Mouse (Mus musculus) liver, adult 2 months (tissue): ENCODE results near the gene 2310034G01Rik. TPM values are rescaled to one million over a fixed set of nuclear protein-coding genes. Genes with fewer than 3 reads are reported as not detected.

ENCODE experiments used
- DNase-seq: peaks from one replicate; pipeline ENCODE4 v3.0.0-alpha.2; 2011; ENCODE audit warnings: low read depth, low spot score; ENCODE audit errors: extremely low read depth
- H3K27ac ChIP-seq: fragments of 200-500 bp; replicated peaks from 2 replicates; pipeline ENCODE4 v1.5.1; 2012; ENCODE audit warnings: low read depth, mild to moderate bottlenecking, control low read depth, inconsistent platforms, low read length; ENCODE audit not compliant: insufficient read depth
- H3K27me3 ChIP-seq: fragments of 200-500 bp; 2 replicates; pipeline ENCODE4 v1.6.1; 2012; ENCODE audit warnings: mild to moderate bottlenecking, moderate library complexity, low read length, inconsistent platforms; ENCODE audit not compliant: control insufficient read depth, insufficient read depth
- H3K36me3 ChIP-seq: fragments of 200-500 bp; 2 replicates; pipeline ENCODE4 v1.6.1; 2012; ENCODE audit warnings: low read length, inconsistent platforms; ENCODE audit not compliant: control insufficient read depth, insufficient read depth
- H3K4me1 ChIP-seq: fragments of 200-500 bp; 2 replicates; pipeline ENCODE4 v1.6.1; 2011; ENCODE audit warnings: low read length; ENCODE audit not compliant: control insufficient read depth, insufficient read depth
- H3K4me3 ChIP-seq: fragments of 200-500 bp; 2 replicates; pipeline ENCODE4 v1.5.1; 2011; ENCODE audit warnings: low read depth, mild to moderate bottlenecking, control low read depth, low read length, moderate library complexity; ENCODE audit not compliant: insufficient read depth
- H3K79me2 ChIP-seq: fragments of 200-500 bp; 2 replicates; pipeline ENCODE4 v1.6.1; 2012; ENCODE audit warnings: inconsistent platforms, mild to moderate bottlenecking, low read length, moderate library complexity; ENCODE audit not compliant: control insufficient read depth, insufficient read depth
- H3K9ac ChIP-seq: fragments of 200-500 bp; 2 replicates; pipeline ENCODE4 v1.6.1; 2012; ENCODE audit warnings: low read depth, mild to moderate bottlenecking, control low read depth, inconsistent platforms, low read length
- CTCF ChIP-seq: fragments of 200-500 bp; IDR thresholded peaks from 2 replicates; pipeline ENCODE4 v1.5.1; 2011; ENCODE audit warnings: low read depth, low read length, control low read depth
- POLR2A ChIP-seq: fragments of 200-500 bp; IDR thresholded peaks from 2 replicates; pipeline ENCODE4 v1.6.1; 2011; ENCODE audit warnings: low read length, control low read depth; ENCODE audit not compliant: insufficient read depth; ENCODE audit errors: extremely low read depth
- WGBS: fragments of 180-500 bp; shearing (Covaris S2); methylation state at CpG from one replicate; pipeline ENCODE4 v1.1.7; 2018; 5-methylcytosine and 5-hydroxymethylcytosine counted together
- polyA plus RNA-seq: library from polyadenylated mRNA; depleted of rRNA; stranded (reverse); fragments of >200 nt; gene quantifications from 2 replicates; pipeline ENCODE4 v1.2.3, GENCODE M21; 2012
- total RNA-seq: library from RNA; depleted of rRNA; stranded (reverse); fragments of >200 nt; gene quantifications from 2 replicates; pipeline ENCODE4 v1.2.3, GENCODE M21; 2014

The 2310034G01Rik gene
- total and polyA plus RNA-seq, 2 experiments = 0.09 to 0.10 TPM

DNA sequence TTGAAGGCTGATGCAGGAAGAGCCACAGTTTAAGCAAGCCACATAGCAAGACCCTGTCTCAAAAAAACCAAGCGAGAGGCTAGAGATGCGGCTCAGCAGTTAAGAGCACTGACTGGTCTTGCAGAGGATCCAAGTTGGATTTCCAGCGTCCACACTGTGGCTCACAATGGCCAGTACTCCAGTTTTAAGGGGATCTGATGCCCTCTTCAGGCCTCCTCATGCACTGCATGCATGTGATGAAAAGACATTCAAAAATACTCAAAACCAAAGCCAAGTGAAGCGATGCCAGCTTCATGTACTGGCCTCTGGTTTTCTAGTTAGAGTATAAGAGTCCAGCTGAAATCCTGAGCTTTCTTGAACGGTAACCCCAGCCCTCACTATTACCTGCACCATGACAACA, 39.8 kb upstream of the 2310034G01Rik start:
- Histone ChIP-seq H3K36me3 (peaks cover 12% of the 10 kb centered on the region), H3K27me3 (no peaks in the 10 kb centered on the region), H3K9ac (no peak overlapping the region), H3K27ac (no peak overlapping the region), H3K4me1 (peaks cover 5% of the 10 kb centered on the region), H3K79me2 (peaks cover 28% of the 10 kb centered on the region), H3K4me3 (no peak overlapping the region)
- peak; percentile 42 for DNase-seq
- TF ChIP-seq CTCF (0 out of 2 replicates have a peak, but pooled peaks have one; percentile 32), POLR2A (no peak)
- 83% methylated on average over 5 of the region's 5 CpGs for WGBS

DNA sequence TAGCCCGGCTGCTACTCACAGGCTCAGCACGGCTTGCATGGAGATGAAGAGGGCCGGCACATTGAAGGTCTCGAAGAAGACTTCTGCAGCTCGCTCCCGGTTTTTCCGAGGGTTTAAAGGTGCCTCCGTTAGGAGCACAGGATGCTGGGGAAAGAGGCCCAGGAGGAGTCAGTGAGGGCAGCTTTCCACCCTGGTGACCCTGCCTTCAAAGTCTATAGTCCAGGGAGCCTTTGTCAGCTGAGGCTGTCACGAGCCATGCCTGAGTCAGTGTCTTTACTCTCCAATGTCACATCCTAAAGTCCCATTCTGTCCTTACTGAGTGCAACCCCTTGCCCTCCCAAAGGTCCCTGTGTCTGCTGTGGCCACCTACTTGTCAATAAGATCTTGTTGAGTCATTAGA, 32.2 kb upstream of the 2310034G01Rik start:
- Histone ChIP-seq H3K4me3 (no peak overlapping the region), H3K4me1 (no peaks in the 10 kb centered on the region), H3K79me2 (no peaks in the 10 kb centered on the region), H3K9ac (no peak overlapping the region), H3K36me3 (peaks cover 58% of the 10 kb centered on the region), H3K27ac (no peak overlapping the region), H3K27me3 (no peaks in the 10 kb centered on the region)
- 89% methylated on average over 9 of the region's 9 CpGs for WGBS
- DNase-seq = no peak
- no peak for TF ChIP-seq POLR2A
- no peak for TF ChIP-seq CTCF

DNA sequence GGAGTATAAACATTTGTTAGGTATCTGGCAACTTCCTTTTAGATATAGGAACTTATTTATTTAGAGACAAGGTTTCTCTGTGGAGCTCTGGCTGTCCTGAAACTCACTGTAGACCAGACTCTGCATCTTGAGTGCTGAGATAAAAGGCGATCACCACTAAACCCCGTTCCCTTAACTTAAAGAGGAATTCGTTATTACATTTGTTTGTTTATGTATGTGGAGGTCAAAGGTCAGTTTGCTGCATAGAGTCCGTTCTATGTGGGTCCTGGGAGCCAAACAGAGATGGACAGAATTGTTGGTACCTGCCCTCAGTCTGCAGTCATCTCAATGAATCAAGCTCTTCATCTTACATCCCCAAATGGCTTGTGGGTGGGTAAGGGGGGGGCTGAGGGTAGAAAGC, 25.8 kb upstream of the 2310034G01Rik start:
- no peaks in the 10 kb centered on the region for H3K27me3 ChIP-seq
- H3K36me3 ChIP-seq = peaks cover 23% of the 10 kb centered on the region
- no peaks in the 10 kb centered on the region for H3K79me2 ChIP-seq
- H3K27ac ChIP-seq = no peak overlapping the region
- H3K4me1 ChIP-seq = no peaks in the 10 kb centered on the region
- 26% methylated on average over 4 of the region's 4 CpGs for WGBS
- no peak overlapping the region for H3K4me3 ChIP-seq
- H3K9ac ChIP-seq = no peak overlapping the region
- TF ChIP-seq POLR2A (no peak), CTCF (no peak)
- DNase-seq = no peak

- H3K27ac ChIP-seq = no peak overlapping the region
- H3K27me3 ChIP-seq = no peaks in the 10 kb centered on the region
- no peak overlapping the region for H3K4me3 ChIP-seq
- no peaks in the 10 kb centered on the region for H3K4me1 ChIP-seq
- DNase-seq = peak; percentile 34
- peaks cover 21% of the 10 kb centered on the region for H3K36me3 ChIP-seq
- no peak for TF ChIP-seq POLR2A
- no peak for TF ChIP-seq CTCF
- no peak overlapping the region for H3K9ac ChIP-seq
- no peaks in the 10 kb centered on the region for H3K79me2 ChIP-seq
- WGBS = 32% methylated on average over 5 of the region's 5 CpGs
Measured at GRCm38 (mm10) chr19:46375489-46375888, 25.4 kb upstream of the 2310034G01Rik start.

GRCm38 (mm10) chr19:46374477-46375088, 24.5 kb upstream of the 2310034G01Rik start:
- no peak overlapping the region for H3K4me3 ChIP-seq
- DNase-seq = no peak
- H3K27ac ChIP-seq = no peak overlapping the region
- no peaks in the 10 kb centered on the region for H3K27me3 ChIP-seq
- no peaks in the 10 kb centered on the region for H3K4me1 ChIP-seq
- peaks cover 12% of the 10 kb centered on the region for H3K36me3 ChIP-seq
- 46% methylated on average over 21 of the region's 21 CpGs for WGBS
- TF ChIP-seq POLR2A = no peak
- TF ChIP-seq CTCF = no peak
- no peak overlapping the region for H3K9ac ChIP-seq
- no peaks in the 10 kb centered on the region for H3K79me2 ChIP-seq

DNA sequence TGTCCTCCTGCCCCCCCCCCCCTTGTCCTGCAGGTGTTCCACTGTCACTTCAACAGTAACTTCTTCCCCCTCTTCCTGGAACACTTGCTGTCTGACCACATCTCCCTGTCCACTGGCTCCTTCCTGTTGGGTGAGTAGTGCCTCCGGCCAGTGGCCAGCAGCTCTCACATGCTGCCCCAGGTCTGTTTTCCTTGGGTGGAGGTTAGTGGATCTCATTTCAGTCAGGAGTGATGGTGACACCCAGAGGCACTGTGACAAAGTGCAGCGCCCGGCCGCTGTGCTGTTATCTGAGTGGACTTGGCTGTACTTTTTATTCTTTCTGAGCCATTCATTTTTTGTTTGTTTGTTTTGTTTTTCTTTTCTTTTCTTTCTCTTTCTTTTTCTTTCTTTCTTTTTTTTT, 19.1 kb upstream of the 2310034G01Rik start:
- H3K4me1 ChIP-seq = no peaks in the 10 kb centered on the region
- no peak overlapping the region for H3K9ac ChIP-seq
- no peak overlapping the region for H3K27ac ChIP-seq
- no peak overlapping the region for H3K4me3 ChIP-seq
- H3K79me2 ChIP-seq = no peaks in the 10 kb centered on the region
- no peaks in the 10 kb centered on the region for H3K36me3 ChIP-seq
- DNase-seq = peak; percentile 61
- no peak for TF ChIP-seq POLR2A
- TF ChIP-seq CTCF = peak; percentile 82
- 4% methylated on average over 4 of the region's 4 CpGs for WGBS
- H3K27me3 ChIP-seq = no peaks in the 10 kb centered on the region
